Mouse (Mus musculus) macrophage (primary cell): Measurements from ENCODE around the gene Gimap5. TPM values are rescaled to one million over a fixed set of nuclear protein-coding genes. Genes with fewer than 3 reads are reported as not detected.

Source experiments
- H3K27ac ChIP-seq: fragments of 350-480 bp; formaldehyde crosslinking; 2 replicates; pipeline ENCODE4 v1.9.0; 2021
- H3K36me3 ChIP-seq: fragments of 350-480 bp; formaldehyde crosslinking; 2 replicates; pipeline ENCODE4 v1.9.0; 2021; ENCODE audit errors: inconsistent target
- H3K4me3 ChIP-seq: fragments of 350-480 bp; formaldehyde crosslinking; 2 replicates; pipeline ENCODE4 v1.9.0; 2021; ENCODE audit errors: inconsistent target
- H3K79me2 ChIP-seq: fragments of 350-480 bp; formaldehyde crosslinking; 2 replicates; pipeline ENCODE4 v1.9.0; 2021; ENCODE audit errors: inconsistent target
- WGBS: methylation state at CpG from one replicate; pipeline ENCODE4 v1.1.7; 2026; ENCODE audit warnings: inconsistent platforms; ENCODE audit not compliant: missing documents; 5-methylcytosine and 5-hydroxymethylcytosine counted together
- polyA plus RNA-seq: library from polyadenylated mRNA; stranded (reverse); fragments of 250-400 nt; gene quantifications from 3 replicates; pipeline ENCODE4 v1.2.4, GENCODE M21; 2018; ENCODE audit warnings: inconsistent platforms

Gene Gimap5
- polyA plus RNA-seq, 1 experiment from 2014 or later: not detected

DNA sequence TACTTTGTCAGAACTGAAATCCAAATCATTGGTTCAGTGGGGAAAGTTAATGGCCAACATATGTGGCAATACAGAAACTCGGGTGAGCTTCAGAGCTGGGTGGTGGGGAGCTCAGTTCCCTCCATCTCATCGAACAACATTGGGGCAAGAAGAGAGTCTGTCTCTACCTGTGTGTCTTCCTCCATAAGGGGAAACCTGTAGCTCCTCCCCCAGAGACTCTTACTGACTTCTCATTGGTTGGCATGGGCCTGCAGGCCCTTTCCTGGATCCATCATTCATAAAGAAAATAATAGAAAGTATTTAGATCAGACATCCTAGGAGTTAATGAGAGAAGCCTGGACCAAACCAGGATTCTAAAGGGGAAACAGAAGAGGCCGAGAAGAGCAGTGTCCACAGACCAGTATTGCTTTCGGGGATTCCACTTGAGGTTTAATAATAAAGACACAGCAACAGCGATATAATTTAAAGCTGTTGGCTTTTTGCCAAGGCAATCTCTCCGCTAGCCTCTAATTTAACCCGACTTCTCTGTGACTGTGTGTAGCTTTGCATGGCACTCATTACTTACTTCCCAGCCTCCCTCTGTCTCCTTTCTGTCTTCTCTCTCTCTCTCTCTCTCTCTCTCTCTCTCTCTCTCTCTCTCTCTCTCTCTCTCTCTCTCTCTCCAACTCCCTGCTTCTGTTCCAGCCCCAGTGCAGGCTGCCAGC, 17.7 kb downstream of the Gimap5 start:
- Histone ChIP-seq H3K4me3 (no peak overlapping the region), H3K27ac (no peak overlapping the region), H3K79me2 (no peaks in the 10 kb centered on the region), H3K36me3 (no peaks in the 10 kb centered on the region)
- 73% methylated on average over 7 of the region's 7 CpGs for whole genome bisulfite sequencing

DNA sequence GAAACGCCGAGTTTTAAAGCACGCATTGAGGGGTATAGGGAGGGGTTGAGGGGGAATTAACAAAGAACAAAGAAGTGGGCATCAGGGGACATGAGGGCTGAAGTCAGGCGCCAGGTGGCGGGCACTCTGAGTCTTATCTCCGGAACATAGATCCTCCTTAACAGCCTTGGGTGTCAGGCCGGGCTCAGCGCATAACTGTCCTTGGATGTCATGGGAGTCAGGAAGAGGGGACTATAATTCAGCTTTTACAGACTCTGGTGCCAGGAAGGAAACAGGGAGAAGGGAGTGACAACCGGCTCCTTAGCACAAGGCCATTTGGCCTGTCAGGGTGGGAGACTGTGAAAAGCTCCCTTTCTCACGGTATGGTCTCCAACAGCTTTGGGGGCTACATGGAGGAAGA, 18.5 kb downstream of the Gimap5 start:
- Histone ChIP-seq H3K4me3 (no peak overlapping the region), H3K79me2 (no peaks in the 10 kb centered on the region), H3K27ac (no peak overlapping the region), H3K36me3 (no peaks in the 10 kb centered on the region)
- 97% methylated on average over 10 of the region's 10 CpGs for WGBS

DNA sequence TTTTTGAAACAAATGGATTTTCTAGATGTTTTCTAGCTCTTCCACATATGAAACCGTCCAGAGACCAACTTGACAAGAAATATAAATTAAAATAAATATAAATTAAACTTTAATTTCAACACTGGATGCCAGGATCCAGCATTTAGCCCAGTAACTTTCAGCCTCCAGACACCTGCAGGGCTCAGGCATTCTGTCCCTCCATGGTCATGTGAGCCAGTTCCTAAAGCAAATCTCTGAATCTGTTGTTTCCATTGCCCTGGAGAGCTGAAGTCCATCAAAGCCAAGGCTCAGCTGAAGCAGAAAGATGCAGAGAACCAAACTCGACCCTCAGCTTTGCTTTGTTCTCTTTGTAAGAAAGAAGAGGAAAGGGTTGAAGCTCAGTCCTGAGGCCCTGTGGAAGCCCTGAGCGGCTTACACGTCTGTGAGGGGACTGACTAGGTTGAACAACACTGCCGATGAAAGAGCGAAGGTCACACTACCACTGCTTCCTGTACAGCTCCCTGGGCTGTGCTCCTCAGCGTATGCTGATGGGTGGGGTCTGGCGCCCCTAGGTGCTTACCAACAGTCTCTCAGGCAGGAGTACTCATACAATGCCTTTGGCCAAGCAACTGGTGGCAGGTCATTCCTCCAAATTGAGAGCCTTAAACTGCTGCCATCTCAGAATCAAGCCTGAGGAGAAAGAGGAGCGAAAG, 22.3 kb downstream of the Gimap5 start:
- H3K36me3 ChIP-seq: no peaks in the 10 kb centered on the region
- H3K79me2 ChIP-seq: no peaks in the 10 kb centered on the region
- 63% methylated on average over 9 of the region's 9 CpGs for WGBS
- no peak overlapping the region for H3K4me3 ChIP-seq
- no peak overlapping the region for H3K27ac ChIP-seq

DNA sequence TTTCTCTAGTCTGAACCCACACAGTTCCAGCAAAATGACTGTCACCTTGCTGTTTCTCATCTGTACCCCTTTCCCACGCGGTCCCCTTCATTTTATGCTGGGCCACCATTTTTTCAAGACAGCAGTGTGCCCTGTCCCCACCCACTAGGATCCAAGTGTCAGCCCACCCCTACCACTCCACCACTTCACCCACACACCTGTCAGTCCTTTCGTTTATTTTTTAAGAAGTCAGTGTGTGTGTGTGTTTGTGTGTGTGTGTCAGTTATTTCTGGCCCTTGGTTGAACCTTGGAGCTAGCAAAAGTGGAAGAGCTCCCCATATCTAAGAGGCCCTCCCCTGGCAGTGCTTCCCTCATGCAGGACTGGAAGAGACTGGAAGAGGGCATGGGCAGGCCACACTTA, 22.9 kb downstream of the Gimap5 start:
- Histone ChIP-seq H3K27ac (no peak overlapping the region), H3K36me3 (no peaks in the 10 kb centered on the region), H3K79me2 (no peaks in the 10 kb centered on the region), H3K4me3 (no peak overlapping the region)
- WGBS: 100% methylated on average over 2 of the region's 3 CpGs

DNA sequence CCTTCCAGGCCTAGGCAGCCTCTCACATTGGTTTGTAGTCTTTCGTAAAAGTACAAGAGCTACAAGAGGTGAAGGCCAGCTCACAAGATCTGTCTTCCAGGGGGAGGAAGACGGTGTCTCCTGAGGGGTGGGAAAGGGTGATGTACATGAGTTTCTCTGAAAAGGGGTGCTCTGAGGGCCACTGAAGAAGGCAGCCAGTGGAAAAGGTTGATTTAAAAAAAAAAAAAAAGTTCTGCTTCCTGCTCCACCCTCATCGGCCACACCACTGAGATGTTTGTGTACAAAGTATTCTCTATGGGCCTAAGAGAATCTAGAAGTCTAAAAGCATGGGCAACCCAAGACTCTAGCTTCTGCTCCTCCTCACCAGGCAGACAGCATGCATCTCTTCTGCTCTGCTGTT, 24.7 kb downstream of the Gimap5 start, which contains the start of gene Gimap3:
Gimap3 (minus strand) TSS at position 156 of the 400 bp plus-strand sequence.
- 65% methylated on average over 3 of the region's 3 CpGs for WGBS
- Histone ChIP-seq H3K79me2 (no peaks in the 10 kb centered on the region), H3K4me3 (no peak within 1 kb of the TSS), H3K27ac (no peak within 1 kb of the TSS), H3K36me3 (no peaks in the 10 kb centered on the region)

DNA sequence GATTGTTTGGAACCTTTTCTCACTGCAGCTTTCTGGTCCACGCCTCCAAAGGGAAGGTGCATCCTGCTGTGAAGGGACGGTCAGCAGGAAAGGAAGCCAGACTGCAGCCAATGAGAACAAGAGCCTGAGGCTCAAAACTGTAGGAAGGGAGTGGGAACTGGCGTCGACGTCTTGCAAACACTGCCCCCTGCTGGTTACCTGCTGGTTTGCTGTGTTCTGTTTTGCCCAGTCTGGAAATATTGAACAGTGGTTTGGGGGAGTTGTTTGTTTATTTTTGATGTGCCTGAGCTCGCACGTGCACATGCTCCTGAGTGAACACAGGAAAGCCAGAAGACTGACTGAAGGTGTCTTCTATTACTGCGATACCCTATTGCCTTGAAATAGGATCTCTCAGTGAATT, 26.0 kb downstream of the Gimap5 start:
- no peak overlapping the region for H3K27ac ChIP-seq
- WGBS: 9% methylated on average over 8 of the region's 8 CpGs
- no peaks in the 10 kb centered on the region for H3K36me3 ChIP-seq
- no peak overlapping the region for H3K4me3 ChIP-seq
- H3K79me2 ChIP-seq: no peaks in the 10 kb centered on the region

DNA sequence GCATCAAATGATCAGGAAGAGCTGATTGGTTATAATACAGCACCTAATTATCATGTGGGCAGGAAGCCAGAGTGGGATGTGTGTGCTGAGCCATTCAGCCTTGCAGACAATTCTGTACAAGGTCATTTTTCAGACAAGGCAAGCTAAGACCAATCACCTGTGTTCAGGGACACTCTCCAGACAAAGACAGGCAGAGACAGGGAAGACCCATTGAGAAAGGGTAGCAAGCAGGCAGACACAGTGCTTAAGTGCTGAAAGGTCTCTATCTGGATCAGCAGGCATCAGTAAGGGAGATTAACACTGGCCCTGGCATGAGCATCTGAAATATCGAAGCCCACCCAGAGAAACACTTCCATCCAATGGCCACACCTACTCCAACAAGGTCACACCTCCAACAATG, 38.4 kb downstream of the Gimap5 start:
- H3K79me2 ChIP-seq: no peaks in the 10 kb centered on the region

DNA sequence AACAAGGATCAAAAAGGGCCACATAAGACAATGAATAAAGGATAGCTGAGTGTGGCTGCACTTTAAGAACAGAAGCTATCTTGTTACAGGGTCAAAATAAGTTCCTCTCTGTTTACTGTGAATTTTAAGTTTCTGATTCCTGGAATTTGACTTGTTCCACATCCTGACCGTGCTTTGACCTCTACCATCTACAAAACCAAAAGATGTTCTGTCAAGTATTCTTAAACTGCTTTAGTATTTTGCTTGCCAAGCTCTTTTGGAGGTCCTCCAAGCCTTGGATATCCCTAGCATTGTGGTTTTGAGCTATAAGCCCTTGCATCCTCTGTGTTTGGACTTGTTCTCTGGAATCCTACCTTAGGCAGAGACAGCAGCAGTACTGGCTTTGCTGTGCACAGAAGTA, 39.2 kb downstream of the Gimap5 start:
- Histone ChIP-seq H3K79me2 (no peaks in the 10 kb centered on the region), H3K36me3 (no peaks in the 10 kb centered on the region), H3K4me3 (no peak overlapping the region), H3K27ac (no peak overlapping the region)
- 21% methylated on average over 1 of the region's 1 CpGs for WGBS

More for the DNA sequence above, 38.4 kb downstream of the Gimap5 start:
- Histone ChIP-seq H3K36me3 (no peaks in the 10 kb centered on the region), H3K4me3 (no peak overlapping the region), H3K27ac (no peak overlapping the region)
- 100% methylated on average over 1 of the region's 1 CpGs for WGBS

DNA sequence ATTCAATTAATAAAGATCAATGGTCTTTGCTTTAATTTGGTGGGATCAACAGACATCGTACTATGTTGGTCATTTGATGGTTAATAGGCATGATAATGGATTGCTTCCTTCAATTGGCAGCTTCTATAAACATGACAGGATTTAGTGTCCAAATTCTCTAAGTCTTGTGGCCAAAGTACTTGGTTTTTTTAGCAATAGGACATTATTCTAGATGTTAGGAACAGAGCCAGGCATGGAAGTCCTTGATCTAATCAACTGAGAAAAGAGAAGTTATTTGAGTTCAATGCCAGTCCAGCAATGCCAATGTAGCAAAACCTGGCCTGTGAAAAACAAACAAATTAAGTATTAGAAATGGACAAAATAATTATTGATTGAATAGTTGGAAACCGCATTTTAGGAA, 39.6 kb downstream of the Gimap5 start:
- no peak overlapping the region for H3K27ac ChIP-seq
- H3K79me2 ChIP-seq: no peaks in the 10 kb centered on the region
- H3K36me3 ChIP-seq: no peaks in the 10 kb centered on the region
- 96% methylated on average over 2 of the region's 2 CpGs for WGBS
- no peak overlapping the region for H3K4me3 ChIP-seq

DNA sequence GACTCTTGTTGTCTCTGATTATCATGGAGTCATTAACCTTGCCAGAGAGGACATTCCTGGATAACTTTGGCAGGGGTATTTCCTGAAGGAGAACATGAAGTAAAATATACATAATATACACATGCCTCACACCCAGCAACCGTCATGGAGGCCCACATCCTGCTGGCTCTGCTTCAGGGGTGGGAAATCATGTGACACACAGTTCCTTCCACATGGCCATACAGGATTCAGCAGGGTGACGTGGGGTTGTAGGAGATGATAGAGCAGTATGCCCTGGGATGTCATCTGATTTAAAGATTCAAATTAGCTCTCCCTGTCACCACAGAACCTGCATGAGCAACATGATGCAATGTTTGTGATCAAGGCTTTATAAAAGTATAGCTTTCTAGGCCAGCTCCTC, 41.9 kb downstream of the Gimap5 start:
- Histone ChIP-seq H3K27ac (no peak overlapping the region), H3K36me3 (no peaks in the 10 kb centered on the region)
- 58% methylated on average over 2 of the region's 2 CpGs for WGBS

DNA sequence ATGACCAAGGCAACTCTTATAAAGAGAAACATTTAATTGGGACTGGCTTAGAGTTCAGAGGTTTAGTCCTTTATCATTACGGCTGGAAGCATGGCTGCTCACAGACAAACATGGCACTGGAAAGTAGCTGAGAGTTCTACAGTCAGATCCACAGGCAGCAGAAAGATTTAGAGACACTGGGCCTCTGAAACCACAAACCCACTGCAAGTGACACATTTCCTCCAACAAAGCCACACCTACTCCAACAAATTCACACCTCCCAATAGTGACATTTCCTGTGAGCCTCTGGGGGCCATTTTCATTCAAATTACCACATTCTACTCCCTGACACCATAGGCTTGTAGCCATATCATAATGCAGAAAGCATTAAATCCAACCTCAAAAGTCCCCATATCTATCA, 55.9 kb downstream of the Gimap5 start:
- H3K36me3 ChIP-seq: no peaks in the 10 kb centered on the region
- 0% methylated on average over 1 of the region's 1 CpGs for WGBS
- no peaks in the 10 kb centered on the region for H3K79me2 ChIP-seq
- no peak overlapping the region for H3K27ac ChIP-seq
- H3K4me3 ChIP-seq: no peak overlapping the region

More for the DNA sequence above, 41.9 kb downstream of the Gimap5 start:
- Histone ChIP-seq H3K4me3 (no peak overlapping the region), H3K79me2 (no peaks in the 10 kb centered on the region)

DNA sequence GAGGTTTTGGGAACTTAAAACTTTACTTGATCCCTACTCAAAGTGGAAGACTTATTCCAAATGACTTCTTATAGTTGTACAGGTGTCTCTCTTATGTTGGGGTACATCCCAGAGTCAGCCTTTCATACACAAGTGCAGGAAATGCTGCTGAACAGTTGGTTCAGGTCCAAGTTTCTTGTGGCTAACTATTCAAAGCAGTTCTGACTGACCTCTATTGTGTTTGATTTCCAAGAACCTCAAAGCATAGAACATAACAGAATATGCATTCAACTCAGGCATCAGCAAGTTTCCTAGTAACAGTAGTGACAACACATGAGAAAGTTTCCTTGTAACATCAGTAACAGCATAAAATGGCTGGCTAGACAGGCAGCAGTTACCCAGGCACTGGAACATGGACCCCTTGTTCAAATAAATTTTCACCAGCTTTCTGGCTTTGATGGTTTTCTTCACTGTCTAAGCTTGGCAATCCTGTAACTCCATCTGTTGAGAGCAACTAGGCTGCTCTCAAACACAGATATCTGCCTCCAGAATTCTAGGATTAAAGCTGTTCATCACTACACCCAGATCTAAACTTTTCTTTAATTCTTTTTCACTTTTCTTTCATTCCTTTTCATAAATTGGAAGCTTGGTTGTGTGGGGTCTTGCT, 57.5 kb downstream of the Gimap5 start:
- H3K4me3 ChIP-seq: no peak overlapping the region
- H3K36me3 ChIP-seq: no peaks in the 10 kb centered on the region
- H3K79me2 ChIP-seq: no peaks in the 10 kb centered on the region
- no peak overlapping the region for H3K27ac ChIP-seq
